Mouse (Mus musculus): ENCODE results near the gene Cep95.
A peak's percentile ranks its signal among the peaks of the same experiment; 100 is the strongest.
"Not testable (repeated sequence)": the region's sequence is repeated elsewhere in the genome, so short reads cannot be mapped to it uniquely, and the experiment has no call there.

The Cep95 gene

DNA sequence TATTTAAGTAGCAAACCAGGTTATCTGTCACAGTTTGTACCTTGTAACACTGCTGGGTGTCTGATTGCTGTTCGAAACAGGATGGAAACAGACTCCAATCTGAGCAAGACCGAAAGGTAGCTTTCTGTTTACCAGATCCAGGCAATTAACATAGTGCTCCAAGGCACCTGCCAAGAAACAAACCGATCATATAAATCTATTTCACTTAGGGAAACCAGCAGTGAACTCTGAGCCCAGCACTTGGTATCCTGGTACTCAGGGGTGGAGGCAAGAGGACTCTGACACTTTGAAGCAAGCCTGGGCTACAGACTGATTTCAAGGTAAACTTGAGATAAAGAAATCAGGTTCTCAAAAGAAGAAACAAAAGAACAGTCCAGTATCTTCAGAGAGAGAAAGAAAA, 11.7 kb upstream of the Cep95 start:
- DNase-seq = peak; percentile 65

DNA sequence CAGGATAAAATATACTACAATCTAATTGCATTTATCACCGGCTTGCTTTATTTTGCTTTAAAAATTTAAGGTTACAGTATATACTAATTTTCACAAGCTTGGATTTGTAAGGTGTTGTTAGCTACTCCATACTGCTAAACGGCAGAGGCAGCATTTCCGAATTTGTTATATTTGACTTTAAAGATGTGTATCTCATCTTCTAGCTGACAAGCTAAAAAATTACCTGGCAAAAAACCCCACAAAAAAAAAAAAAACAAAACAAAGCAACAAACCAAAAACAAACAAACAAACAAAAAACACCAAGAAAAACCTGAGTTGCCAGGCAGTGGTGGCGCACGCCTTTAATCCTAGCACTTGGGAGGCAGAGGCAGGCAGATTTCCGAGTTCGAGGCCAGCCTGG, 10.9 kb upstream of the Cep95 start:
- DNase-seq = no peak

DNA sequence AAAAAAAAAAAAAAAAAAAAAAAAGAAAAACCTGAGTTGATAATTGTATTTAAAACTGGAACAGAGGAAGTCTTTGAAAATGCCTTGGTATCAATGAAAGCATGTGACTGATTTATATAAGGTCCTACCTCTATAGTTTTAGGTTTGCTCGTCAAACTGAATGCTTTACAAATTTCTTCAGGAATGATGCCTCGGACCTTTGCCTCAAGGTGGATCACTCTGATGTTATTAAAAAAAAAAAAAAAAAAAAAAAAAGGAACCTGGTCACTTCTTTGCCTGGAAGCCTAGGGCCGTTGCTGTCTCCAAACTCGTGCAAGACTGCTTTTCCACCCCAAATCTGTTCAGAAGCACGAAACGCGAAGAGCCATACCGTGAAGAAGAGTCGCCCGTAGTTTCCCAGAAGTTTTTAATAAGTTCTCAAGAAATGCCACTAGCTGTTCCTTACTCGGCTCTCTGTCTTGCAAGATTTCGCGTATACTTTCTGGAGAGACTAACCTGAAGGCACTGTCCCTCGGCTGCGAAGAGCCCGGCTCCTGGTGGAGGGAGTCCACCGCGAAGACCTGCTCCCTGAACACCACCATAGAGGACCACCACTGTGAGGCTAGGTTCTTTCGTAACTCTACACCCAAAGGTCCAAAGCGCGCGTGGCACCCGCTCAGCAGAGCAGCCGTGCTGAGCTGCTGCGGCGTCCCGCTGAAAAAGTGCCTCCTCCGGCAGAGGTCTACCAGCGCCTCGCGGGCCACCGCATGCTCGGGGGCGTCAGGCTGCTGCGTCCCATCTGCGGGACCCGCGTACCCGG, 10.3 kb upstream of the Cep95 start:
- DNase-seq = no peak

DNA sequence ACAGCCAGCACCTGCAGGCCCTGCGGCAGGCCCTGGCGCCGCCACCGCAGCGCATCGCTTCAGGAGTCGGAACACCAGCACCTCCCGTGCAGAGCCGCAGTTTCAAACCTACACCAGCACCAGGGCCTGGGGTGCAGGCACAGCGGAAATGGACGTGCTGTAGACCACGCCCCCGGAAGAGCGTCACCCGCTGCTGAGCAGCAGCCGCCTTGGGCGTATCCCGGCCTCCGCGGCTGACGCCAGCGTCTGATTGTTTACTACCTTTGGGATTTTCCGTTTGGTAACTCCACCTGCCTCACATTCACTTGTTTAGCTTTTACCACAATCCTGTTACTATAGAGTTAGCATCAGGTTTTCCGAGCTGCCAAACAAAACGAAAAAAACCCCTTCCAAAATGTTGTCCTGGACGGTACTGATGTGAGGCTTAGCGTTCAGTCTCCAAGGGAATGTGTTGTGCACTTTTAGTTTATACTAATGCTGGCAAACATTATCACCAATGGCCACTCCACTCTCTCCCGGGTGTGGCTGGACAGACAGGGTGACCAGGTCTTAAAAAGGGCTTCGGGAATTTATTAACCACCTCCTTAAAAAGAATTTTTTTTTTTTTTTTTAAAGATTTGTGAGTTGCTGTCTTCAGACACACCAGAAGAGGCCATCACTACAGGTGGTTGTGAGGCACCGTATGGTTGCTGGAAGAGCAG, 9.5 kb upstream of the Cep95 start, which contains the start of gene Polg2:
TSS of gene Polg2 (minus strand) at position 150 of the 701 bp plus-strand sequence.
- peak; percentile 95 for DNase-seq

DNA sequence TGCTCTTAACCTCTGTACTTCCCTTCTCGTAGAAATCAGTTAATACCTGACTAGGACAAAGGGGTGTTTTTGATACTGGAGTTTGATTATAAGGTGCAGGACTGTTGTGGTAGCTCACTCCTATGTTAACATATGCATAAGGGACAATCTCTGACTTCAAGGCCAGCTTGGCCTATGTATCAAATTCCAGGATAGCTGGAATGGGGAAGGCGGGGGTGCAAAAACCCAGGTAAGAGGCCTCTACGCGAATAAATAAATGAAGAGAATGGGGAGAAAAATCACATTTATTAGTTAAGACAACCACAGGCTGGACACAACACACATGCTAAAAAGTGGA, 9.0 kb upstream of the Cep95 start:
- no peak for DNase-seq

DNA sequence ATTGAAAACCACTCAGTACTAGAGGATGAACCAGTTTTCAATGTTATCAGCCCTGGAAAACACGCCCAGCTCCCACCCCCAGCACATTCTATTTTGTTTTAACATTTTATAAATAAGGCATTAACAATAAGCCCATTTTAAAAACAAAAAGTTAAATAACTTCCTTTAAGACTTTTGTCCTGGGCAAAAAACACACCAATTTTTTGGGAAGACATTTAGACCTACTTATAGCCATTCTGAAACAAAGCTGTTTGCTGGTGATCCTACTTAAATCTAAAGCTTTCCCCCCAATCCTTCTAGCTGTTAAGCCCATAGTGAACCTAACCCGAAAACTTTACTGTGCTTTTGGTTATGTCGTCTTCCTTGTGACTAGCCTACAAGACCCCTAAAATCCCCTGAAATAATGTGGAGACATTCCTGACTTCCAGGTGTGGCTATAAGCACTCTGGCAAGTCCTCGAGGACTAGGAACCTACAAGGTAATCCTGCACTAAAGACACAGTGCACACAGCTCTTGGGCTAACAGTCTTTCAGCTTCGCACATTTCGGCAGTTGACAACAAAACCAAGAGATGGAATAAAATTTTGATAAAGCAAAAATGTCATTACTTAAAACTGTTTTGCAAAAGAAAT, 8.3 kb upstream of the Cep95 start:
- no peak for DNase-seq

DNA sequence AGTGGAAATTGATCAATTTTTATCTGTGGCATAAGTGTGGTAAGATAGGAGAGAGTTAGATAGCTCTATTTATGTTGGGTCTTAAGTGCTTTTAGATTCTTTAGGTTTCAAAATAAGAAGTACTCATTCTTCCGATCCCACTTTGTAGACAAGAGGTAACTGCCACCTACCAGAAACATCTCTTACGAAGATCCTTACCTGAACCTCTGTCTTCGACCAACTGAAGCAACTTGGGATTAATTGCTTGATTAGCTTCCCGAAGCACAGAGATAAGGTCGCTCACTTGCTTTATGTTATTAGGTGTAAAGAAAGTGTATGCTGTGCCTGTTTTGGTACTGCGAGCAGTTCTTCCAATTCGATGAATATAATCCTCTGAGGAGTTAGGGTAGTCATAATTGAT, 6.8 kb upstream of the Cep95 start:
- not testable (repeated sequence) for DNase-seq

DNA sequence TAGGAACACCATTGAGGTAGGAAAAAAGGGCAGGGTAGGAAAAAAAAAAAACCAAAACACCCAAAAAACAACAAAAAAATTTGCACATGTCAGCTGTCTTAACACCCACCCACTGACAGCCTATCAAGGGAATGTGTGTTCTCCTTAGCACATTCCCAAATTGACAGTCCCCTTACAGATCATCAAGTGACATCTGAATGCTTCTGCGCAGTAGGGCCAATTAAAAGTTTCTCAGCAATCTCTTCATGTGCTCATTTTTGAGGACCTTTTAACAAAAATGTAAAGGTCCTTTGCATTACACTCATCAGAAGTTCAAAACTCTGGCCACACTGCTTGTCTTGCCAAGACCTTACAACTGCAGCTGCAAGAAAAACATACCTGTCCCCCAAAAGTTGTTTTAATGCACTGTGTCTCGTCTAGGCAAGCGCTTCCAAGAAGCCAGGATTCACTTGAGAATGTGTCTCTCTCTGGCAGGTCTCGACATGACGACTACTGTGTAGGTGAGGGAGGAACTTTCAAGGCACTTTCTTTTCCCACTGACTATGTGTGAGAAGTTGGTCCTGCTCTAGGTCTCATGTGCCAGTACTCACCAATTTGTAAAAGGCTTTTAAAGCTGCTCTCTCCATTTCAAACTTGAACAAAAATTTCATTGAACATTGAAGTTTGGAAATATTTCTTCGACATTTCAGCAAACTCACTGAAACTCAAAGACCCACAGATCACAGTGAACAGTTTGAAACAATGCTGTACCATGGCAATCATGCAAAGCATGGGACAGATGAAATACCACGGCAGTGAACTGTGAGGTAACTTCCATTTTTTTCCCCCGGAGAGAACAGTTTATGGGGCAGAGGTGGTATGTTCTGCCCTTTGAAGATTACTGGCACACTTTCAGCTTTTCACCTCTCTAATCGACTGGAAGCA, 5.9 kb upstream of the Cep95 start:
- DNase-seq = no peak

DNA sequence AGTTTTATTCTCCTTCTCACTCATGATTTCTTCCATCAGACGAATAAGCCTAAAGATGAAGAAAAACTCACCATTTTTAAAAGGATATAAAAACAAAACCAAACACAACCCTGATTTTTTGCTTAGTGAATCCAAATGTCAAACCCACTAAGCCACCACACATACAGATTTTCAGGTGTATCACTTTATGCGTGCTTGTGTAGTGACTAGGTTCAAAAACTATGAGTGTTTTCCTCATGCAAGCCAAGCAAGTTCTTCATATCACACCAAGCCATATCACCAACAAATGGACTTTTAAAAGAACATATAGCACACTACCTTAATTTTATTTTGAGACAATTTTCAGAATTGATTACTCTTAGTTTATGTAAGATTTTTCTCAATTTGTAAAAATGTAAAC, 4.6 kb upstream of the Cep95 start:
- DNase-seq = no peak

DNA sequence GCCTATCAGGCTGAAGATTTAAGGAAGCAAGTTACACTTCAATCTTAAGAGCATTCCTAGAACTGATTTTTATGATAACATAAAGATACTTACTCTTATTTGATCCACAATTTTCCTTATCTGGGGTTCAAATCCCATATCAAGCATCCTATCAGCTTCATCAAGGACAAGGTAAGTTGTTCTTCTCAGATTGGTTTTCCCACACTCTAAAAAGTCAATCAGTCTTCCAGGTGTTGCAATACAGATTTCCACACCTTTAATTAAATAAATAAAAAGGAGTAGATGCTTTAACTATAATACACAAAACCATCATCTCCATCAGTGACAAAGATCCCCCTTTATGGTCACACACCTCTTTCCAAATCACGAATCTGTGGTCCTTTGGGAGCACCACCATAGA, 4.0 kb upstream of the Cep95 start:
- DNase-seq = no peak

DNA sequence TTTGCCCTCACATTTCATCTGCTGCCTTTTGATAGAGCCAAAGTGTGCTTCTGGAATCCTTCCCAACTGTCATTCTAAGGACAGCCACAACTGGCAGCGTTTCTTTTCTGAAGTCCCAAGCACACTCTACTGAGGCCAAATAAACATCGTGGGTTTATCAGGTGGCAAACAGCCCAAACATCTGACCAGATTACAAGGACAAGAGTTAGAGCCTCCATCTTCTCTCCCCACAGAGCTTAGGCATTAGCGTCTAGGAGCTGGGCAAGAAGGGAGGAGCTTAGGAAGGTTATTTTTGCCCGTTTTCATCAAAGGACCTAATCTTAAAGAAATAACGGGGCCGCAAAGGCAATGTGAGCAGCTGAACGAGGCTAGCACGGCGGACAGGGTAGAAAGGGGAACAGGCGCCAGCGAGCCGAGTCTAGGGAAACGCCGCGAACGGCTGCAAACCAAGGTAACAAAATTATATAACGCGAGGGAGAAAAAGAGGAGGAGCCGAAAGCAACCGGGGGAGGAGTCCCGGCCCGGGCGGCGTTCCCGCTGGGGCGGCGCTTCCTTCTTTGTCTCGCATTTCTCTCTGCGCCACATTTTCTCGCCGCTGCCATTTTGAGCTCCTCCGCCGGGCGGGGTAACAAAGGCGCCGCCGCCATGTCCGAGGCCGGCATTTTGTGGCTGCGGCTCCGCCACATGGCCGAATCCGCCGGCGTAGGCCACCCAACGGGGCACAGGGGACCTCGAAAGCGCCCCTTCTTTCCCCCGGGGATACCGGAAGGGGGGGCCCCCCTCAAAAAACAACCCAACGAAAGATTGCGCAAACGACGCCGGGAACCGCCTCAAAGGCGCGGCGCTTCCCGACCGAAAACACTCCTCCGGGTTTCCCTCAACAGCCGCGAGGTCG, 1.7 kb upstream of the Cep95 start:
- DNase-seq = peak; percentile 97

DNA sequence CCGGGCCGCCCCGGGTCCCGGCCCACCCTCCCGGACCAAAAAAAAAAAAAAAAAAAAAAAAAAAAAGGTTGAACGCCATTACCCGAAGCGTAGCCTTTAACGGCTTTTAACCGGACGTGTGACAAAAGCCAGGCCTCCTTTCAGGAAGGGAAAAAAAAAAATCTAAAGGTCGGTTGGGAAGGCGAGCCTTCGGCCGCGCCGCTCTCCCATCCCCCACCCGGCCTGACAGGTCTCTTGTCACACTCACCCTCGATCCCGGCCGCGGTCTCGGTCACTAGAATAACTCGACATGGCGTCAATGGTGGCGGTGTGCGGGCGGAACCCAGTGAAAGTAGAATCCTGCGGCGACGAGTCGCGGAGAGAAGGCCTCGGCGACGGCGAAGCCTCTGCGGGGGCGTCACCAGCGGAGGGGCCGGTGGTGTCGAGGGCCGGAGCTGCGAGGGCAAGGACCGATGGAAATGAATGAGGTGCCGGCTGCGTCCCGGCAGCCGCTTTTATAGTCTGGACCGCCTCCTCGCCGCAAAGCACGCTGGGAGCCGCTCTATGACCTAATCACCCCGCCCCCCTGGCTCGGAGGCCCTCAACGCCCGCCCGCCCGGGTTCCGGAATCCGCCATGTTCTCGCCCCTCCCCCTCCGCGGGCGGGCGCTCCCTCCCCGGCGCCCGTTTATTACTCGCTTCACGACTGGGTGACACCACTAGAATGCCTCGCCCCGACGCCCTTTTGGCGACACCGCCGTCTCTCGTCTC, 852 bp upstream of the Cep95 start:
- peak; percentile 98 for DNase-seq

DNA sequence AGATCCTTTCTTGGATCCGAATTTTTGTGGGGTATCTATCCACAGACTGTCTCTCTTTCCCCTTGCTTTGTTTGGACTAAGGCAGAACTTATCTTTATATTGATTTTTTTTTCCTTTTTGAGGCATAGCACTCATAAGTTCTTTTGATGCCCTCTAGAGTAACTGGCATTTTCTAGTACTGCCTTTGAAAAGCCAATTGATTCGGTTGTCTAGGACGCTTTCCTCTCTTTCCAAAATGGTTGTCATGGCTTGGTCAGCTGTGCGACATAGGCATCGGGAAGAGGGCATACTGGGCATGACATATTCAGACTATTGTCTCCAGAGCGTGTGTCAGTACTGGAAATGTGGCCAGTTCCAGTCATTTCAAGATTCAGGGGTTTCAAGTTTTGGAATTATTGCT, 597 bp downstream of the Cep95 start:
- DNase-seq = no peak

DNA sequence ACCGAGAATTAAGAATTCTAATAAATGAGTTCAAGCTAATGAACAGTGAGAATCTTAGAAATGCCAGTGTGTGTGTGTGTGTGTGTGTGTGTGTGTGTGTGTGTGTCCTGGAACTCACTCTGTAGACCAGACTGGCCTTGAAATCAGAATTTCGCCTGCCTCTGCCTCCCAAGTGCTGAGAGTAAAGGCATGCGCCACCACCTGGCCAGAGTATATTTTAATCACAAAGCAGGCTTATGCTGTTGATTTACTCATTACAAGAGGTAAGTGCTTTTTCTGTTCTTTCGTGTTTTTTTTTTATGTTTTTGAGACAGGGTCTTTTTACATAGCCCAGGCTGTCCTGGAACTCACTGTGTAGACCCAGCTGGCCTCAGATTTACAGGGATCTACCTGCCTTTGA, 4.8 kb downstream of the Cep95 start:
- no peak for DNase-seq

DNA sequence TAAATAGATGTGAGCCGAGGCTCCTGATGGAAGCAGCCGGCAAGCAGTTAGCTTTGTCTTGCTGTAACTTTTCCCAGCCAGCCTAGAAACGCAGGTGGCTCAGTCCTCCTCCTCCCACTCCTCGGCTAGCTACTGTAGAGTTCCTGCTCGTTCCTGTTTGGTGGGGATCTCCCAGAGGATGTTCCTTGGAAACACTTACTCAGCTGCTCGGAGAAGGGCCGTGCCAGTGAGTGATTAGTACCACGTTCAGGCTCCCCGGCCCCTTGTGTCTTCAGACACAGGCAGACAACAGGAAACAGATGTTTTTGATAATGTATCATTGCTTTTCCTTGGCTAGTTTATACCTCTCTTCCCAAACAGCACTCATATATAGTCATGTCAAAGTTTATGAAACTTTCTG, 6.6 kb downstream of the Cep95 start:
- no peak for DNase-seq

DNA sequence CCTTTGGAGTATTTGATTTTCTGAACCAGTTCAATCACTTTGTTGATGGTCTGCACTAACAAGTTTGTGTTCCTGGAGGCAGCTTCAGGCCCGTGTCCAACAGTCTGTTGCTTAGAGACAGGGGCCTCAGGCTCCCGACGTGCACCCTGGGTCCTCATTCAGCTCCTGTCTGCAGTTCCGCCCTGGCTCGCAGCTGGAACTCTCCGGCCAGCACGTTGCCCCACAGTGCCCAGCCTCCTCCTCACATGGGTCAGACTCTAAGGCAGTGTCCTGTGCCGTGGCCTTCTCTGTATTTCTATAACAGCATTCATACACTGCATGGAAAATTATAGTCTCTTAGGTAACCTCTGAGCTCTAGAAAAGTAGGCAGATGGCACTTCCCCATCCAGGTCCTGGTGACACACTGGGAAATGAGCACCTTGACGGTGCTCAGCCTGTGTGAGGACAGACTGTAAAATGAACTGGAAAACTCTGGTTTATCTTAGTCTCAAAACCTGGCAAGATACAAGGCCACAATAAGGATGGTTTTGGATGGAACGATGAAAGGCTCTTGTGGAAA, 13.1 kb downstream of the Cep95 start:
- DNase-seq = no peak

DNA sequence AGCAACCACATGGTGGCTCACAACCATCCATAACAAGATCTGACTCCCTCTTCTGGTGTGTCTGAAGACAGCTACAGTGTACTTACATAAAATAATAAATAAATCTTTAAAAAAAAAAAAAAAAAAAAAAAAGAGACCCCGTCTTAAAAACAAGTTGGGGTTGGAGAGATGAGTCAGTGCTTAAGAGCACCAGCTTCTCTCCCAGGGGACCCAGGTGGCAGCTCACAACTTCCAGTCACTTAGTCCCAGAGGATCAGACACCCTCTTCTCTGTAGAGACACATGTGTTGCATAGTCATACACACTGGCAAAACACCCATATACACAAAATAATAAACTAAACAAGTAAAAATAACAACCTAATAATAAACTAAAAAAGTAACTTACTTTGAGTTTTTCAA, 18.4 kb downstream of the Cep95 start:
- not testable (repeated sequence) for DNase-seq

DNA sequence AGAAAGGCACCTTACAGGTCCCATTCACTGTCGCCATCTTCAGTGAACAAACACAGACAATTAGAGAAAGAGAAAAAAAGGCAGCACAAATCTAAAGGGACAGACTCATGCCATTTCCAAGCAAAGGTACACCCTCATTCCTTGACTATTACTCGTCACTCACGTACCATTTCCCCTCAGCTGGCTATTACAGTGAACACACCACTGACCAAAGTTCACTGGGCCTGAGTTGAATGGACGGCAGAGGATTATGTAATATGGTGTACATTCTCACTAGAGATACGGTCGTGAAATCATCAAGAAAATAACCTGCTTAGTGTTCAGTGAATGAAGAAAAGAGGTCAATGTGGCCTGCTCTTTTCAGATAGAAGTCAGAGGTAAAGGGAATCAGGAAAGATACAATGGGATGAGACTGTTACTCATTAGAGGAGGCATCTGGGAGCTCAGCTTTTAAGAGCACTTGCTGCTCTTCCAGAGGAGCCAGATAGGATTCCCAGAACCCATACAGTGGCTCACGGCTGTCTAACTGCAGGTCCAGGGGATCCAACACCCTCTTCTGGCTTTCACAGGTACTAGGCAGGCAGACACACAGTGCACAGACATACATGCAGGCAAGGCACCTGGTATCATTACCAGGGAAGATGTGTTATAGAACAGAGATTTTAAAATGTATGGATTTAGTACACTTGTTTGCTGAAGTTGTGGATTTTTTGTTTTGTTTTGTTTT, 23.5 kb downstream of the Cep95 start:
- DNase-seq = peak; percentile 73

DNA sequence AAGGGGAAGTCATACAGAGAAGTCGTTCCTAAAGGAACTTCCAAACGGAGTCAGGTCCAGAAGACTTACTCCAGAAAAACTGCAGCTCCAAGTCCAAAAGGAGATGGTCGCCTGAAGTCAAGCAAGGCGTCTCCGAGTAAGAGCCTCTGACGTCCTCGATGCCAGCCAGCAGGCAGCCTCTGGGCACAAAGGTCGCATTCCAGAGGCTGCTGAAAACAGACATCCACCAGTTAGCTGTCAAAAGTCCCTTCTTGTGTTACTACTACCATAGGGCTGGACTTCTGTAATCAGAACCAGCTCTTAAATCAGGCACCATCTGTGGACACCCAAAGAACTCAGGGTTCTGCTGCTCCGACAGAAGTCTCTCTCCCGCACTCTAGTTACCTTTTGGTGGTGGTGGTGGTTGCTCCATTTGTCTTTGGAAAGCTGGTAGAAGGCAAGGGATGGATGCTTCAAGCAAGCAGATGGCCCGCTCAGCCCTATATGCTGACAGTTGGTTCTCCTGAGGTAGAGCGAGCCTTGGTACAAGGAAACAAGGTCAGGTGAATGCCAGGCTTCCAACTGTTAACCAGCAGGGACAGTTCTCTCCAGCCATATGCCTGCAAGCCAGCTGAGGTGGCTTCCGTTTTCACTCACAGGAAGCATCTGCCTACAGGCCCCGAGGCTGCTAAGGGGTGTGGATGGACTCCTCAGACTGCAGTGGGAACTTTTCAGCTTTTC, 25.7 kb downstream of the Cep95 start:
- peak; percentile 81 for DNase-seq

All from kidney, adult 9 months (tissue).